Mouse (Mus musculus): ENCODE measurements around the gene Elavl4. TPM values are rescaled to one million over a fixed set of nuclear protein-coding genes. Genes with fewer than 3 reads are reported as not detected.

The Elavl4 gene
- polyA plus RNA-seq (2012; rRNA removed) = 5.0 and 6.0 TPM in 2 replicates

DNA sequence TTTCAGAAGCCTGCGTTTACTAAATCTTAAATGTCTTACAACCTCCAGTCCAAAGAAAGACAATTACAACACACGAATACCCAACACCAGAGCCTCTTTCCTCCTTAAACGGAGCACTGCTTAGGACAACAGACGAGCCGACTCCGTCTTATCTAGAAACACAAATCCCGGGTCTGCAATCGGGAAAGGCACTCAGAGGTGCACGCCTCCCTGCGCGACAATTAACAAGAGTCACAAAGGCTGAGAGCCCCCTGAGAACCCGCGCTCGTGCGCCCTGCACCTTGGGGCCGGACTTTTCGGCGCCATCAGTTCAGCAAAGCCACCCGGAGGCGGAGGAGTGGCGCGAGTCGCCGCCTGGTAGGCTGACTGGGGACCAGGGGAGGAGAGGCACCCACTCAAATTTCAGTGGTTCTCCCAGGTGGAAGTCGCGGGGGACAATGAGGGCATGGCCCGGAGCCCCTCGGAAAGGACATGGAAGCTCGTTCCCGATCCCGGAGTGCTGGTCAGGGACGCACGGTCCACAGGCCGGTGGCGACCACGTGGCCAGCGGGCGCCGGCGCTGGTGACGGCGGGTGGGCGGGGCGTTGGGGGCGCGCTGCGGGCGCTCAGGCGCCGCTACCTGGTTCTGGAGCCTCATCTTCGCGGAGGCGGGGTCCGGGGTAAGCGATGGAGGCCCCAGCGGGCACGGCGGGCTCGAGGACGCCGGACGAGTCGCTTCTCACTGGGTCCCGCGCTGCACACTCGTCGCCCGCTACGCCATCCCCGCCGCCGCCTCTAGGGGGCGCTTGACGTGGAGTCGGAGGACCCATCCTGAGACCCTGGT, at the start of gene Elavl4:
Elavl4 (minus strand) TSS at position 732 of the 823 bp plus-strand sequence.
- no peaks in the 10 kb centered on the region for H3K27me3 ChIP-seq (ENCODE audit: control insufficient read depth, insufficient read depth, low read length)
- 0 out of 2 replicates have a peak, but pooled peaks have one; percentile 44 for TF ChIP-seq POLR2A (IDR thresholded peaks at IDR 0.05; ENCODE audit: control insufficient read depth, low read depth, low read length)
- TF ChIP-seq CTCF (IDR thresholded peaks at IDR 0.05; ENCODE audit: control insufficient read depth, insufficient read depth, insufficient replicate concordance, low read depth, low read length) = peak; percentile 86
- no peaks in the 10 kb centered on the region for H3K36me3 ChIP-seq (ENCODE audit: control insufficient read depth, insufficient read depth, low read length)
- H3K27ac ChIP-seq (ENCODE audit: control insufficient read depth, insufficient read depth, low read depth, low read length) = peak within 1 kb of the TSS; percentile 86
- peak within 1 kb of the TSS; percentile 99 for H3K4me3 ChIP-seq (ENCODE audit: control insufficient read depth, low read depth, low read length)
- H3K4me1 ChIP-seq (ENCODE audit: control insufficient read depth, insufficient read depth, low read length) = peaks cover 4% of the 10 kb centered on the region; the same call in 1 of the 2 replicates

DNA sequence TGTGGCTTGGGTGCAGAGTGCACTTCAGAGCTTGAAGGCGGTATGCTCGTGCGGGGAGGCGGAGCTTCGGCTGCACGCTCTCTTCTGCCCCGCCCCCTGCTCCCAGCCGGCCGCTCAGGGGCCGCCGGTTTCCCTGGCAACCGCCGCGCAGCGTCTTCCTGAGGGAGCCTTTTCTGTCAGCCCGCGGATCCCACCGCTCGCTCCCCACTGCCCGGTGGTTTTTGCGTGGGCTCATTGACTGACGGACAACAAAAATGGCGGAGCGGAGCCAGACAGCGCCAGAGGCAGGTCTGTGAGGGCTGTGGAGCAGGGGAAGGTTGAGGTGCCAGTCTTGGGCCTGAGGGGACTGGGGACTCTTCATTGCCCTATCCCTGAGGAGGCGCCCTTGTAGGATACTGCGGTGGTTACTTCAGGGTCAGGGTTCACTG, 45.9 kb upstream of the Elavl4 start, which contains the start of gene Agbl4:
Agbl4 (plus strand) TSS at position 44 of the 428 bp plus-strand sequence.
- Histone ChIP-seq H3K4me1 (ENCODE audit: control insufficient read depth, insufficient read depth, low read length) (no peaks in the 10 kb centered on the region), H3K27ac (ENCODE audit: control insufficient read depth, insufficient read depth, low read depth, low read length) (peak within 1 kb of the TSS; percentile 78), H3K4me3 (ENCODE audit: control insufficient read depth, low read depth, low read length) (peak within 1 kb of the TSS; percentile 94), H3K36me3 (ENCODE audit: control insufficient read depth, insufficient read depth, low read length) (no peaks in the 10 kb centered on the region), H3K27me3 (ENCODE audit: control insufficient read depth, insufficient read depth, low read length) (no peaks in the 10 kb centered on the region)
- TF ChIP-seq CTCF (IDR thresholded peaks at IDR 0.05; ENCODE audit: control insufficient read depth, insufficient read depth, insufficient replicate concordance, low read depth, low read length) (no peak), POLR2A (IDR thresholded peaks at IDR 0.05; ENCODE audit: control insufficient read depth, low read depth, low read length) (peak; percentile 71)

DNA sequence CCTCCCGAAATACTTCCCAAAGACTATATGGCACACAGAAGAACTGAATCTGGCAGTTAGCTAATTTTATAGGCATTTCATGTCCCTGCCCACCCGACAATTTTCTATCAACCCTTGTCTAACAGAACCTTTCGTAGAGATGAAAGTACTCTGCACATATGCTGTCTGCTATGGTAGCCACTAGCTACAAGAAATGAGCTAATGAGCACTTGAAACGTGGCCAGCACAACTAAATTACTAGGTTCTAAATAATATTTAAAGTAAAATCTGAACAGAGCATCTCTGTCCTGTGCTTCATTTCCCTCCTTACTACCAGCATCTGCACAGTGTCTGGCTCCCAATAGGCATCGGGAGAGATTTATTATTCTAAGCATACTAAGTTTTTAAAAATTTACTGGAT, 44.5 kb upstream of the Elavl4 start:
- Histone ChIP-seq H3K27me3 (ENCODE audit: control insufficient read depth, insufficient read depth, low read length) (no peaks in the 10 kb centered on the region), H3K4me1 (ENCODE audit: control insufficient read depth, insufficient read depth, low read length) (no peaks in the 10 kb centered on the region), H3K27ac (ENCODE audit: control insufficient read depth, insufficient read depth, low read depth, low read length) (no peak overlapping the region), H3K36me3 (ENCODE audit: control insufficient read depth, insufficient read depth, low read length) (no peaks in the 10 kb centered on the region), H3K4me3 (ENCODE audit: control insufficient read depth, low read depth, low read length) (no peak overlapping the region)
- TF ChIP-seq CTCF (IDR thresholded peaks at IDR 0.05; ENCODE audit: control insufficient read depth, insufficient read depth, insufficient replicate concordance, low read depth, low read length) (no peak), POLR2A (IDR thresholded peaks at IDR 0.05; ENCODE audit: control insufficient read depth, low read depth, low read length) (no peak)

DNA sequence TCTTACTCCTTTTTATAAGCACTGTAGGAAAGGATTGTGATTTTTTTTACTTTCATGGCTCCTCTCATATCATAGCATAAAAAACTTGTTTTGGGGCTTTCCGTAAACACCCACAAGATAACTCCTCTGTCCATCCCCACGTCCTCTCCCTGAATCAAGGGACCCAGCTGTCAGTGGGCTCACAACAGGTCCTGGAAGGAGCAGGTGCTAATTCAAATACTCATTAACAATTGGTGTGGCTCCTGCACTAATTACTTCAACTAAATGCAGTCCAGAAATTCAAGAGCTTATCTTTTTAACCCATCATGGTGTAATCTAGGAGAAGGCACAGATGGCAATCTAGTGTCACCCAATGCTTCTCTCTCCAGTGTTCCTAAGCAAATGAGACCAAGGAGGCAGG, 8.9 kb upstream of the Elavl4 start:
- H3K4me3 ChIP-seq (ENCODE audit: control insufficient read depth, low read depth, low read length) = no peak overlapping the region
- TF ChIP-seq CTCF (IDR thresholded peaks at IDR 0.05; ENCODE audit: control insufficient read depth, insufficient read depth, insufficient replicate concordance, low read depth, low read length) (no peak), POLR2A (IDR thresholded peaks at IDR 0.05; ENCODE audit: control insufficient read depth, low read depth, low read length) (no peak)
- H3K4me1 ChIP-seq (ENCODE audit: control insufficient read depth, insufficient read depth, low read length) = no peaks in the 10 kb centered on the region
- no peak overlapping the region for H3K27ac ChIP-seq (ENCODE audit: control insufficient read depth, insufficient read depth, low read depth, low read length)
- no peaks in the 10 kb centered on the region for H3K36me3 ChIP-seq (ENCODE audit: control insufficient read depth, insufficient read depth, low read length)
- H3K27me3 ChIP-seq (ENCODE audit: control insufficient read depth, insufficient read depth, low read length) = no peaks in the 10 kb centered on the region

GRCm38 (mm10) chr4:110352001-110352369, 276 bp upstream of the Elavl4 start:
- H3K27me3 ChIP-seq (ENCODE audit: control insufficient read depth, insufficient read depth, low read length) = no peaks in the 10 kb centered on the region
- no peaks in the 10 kb centered on the region for H3K36me3 ChIP-seq (ENCODE audit: control insufficient read depth, insufficient read depth, low read length)
- peak overlapping the region; percentile 99 for H3K4me3 ChIP-seq (ENCODE audit: control insufficient read depth, low read depth, low read length)
- peak overlapping the region; percentile 10; the same call in 1 of the 2 replicates for H3K27ac ChIP-seq (ENCODE audit: control insufficient read depth, insufficient read depth, low read depth, low read length)
- TF ChIP-seq POLR2A (IDR thresholded peaks at IDR 0.05; ENCODE audit: control insufficient read depth, low read depth, low read length) = no peak
- TF ChIP-seq CTCF (IDR thresholded peaks at IDR 0.05; ENCODE audit: control insufficient read depth, insufficient read depth, insufficient replicate concordance, low read depth, low read length) = no peak
- peaks cover 4% of the 10 kb centered on the region; the same call in 1 of the 2 replicates for H3K4me1 ChIP-seq (ENCODE audit: control insufficient read depth, insufficient read depth, low read length)

- peak overlapping the region; percentile 99 for H3K4me3 ChIP-seq (ENCODE audit: control insufficient read depth, low read depth, low read length)
- peak overlapping the region; percentile 86 for H3K27ac ChIP-seq (ENCODE audit: control insufficient read depth, insufficient read depth, low read depth, low read length)
- no peaks in the 10 kb centered on the region for H3K27me3 ChIP-seq (ENCODE audit: control insufficient read depth, insufficient read depth, low read length)
- TF ChIP-seq POLR2A (IDR thresholded peaks at IDR 0.05; ENCODE audit: control insufficient read depth, low read depth, low read length) = no peak
- no peak for TF ChIP-seq CTCF (IDR thresholded peaks at IDR 0.05; ENCODE audit: control insufficient read depth, insufficient read depth, insufficient replicate concordance, low read depth, low read length)
- no peaks in the 10 kb centered on the region for H3K36me3 ChIP-seq (ENCODE audit: control insufficient read depth, insufficient read depth, low read length)
- H3K4me1 ChIP-seq (ENCODE audit: control insufficient read depth, insufficient read depth, low read length) = peaks cover 4% of the 10 kb centered on the region; the same call in 1 of the 2 replicates
Measured at GRCm38 (mm10) chr4:110350856-110351177, 892 bp downstream of the Elavl4 start.

DNA sequence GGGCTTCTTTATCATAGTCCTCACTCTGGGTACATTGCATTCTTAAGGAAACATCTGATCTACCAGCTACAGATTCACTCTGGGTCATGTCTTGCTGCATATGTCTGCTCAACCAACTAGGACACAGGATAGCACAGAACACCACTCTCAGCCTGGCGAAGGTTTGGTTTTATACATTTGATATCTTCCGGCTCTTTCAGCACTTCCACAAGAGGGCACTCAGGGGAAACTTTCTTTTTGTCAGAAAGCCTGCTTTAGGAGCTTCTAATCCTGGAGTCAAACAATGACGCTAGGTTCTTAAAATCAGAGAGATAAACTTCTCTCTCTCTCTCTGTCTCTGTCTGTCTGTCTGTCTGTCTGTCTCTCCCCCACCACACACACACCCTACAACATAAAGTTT, 27.8 kb downstream of the Elavl4 start:
- Histone ChIP-seq H3K36me3 (ENCODE audit: control insufficient read depth, insufficient read depth, low read length) (no peaks in the 10 kb centered on the region), H3K27ac (ENCODE audit: control insufficient read depth, insufficient read depth, low read depth, low read length) (no peak overlapping the region), H3K4me1 (ENCODE audit: control insufficient read depth, insufficient read depth, low read length) (no peaks in the 10 kb centered on the region), H3K27me3 (ENCODE audit: control insufficient read depth, insufficient read depth, low read length) (no peaks in the 10 kb centered on the region), H3K4me3 (ENCODE audit: control insufficient read depth, low read depth, low read length) (no peak overlapping the region)
- TF ChIP-seq CTCF (IDR thresholded peaks at IDR 0.05; ENCODE audit: control insufficient read depth, insufficient read depth, insufficient replicate concordance, low read depth, low read length) (no peak), POLR2A (IDR thresholded peaks at IDR 0.05; ENCODE audit: control insufficient read depth, low read depth, low read length) (no peak)

Data from testis, adult 2 months (tissue).